Mouse (Mus musculus): ENCODE data around the gene Vmac.

Vmac gene

DNA sequence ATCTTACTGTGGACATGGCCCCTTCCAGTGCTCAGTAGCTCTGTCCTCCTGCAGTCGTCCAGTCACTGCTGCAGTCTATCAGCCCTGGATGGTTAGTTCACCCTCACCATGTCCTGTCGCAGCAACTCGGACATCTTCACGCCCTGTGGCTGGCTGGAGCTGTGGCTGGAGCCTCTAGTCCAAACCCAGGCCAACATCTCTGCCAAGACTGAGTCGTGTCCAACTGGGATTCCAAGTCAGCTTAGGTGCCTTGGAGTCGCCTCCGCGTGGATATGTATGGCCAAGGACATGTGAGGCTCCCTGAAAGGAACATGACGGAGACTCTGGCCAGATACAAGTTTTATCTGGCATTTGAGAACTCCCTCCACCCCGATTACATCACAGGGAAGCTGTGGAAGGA is 20.4 kb upstream of the Vmac start:
- DNase-seq, result no peak

DNA sequence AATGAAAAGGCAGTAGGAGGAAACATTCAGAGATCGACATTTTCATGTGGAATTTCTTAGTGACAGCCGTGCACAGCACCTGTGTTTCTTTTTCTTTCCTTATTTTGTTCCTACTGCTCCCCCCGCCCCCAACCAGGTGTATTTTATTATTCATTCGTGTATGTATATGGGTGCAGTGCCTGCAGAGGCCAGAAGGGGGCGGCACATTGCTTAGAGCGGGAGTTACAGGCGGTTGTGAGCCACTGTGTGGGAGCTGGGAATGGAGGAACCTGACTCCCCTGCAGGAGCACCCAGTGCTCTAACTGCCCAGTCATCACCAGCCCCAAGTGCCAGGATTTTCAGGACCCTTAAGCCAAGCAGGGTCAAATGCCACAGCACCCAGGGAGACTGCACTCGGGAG is 18.7 kb upstream of the Vmac start:
- DNase-seq, result no peak

DNA sequence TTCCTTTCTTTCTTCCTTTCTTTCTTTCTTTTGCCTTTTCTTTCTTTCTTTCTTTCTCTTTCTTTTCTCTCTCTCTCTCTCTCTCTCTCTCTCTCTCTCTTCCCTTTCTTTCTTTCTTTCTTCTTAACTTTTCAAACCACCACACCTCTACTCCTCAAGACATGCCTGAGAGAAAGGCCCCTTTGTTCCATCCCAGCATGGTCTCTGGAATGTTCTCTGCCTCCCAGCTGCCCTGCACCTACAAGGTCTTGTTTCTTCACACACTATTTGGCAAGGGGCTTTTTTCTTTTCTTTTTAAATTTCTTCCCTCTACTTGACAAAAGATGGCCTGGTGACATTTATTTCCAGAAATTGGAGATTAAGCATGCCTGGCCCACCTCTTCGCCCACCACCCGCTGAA is 11.8 kb upstream of the Vmac start:
- DNase-seq, result no peak

- DNase-seq, result no peak
These were observed 11.3 kb upstream of the Vmac start for GRCm38 (mm10) chr17:56729151-56729550.

GRCm38 (mm10) chr17:56728117-56728516 is 10.3 kb upstream of the Vmac start:
- DNase-seq, result peak in 1 of 2 experiments; percentile 28

DNA sequence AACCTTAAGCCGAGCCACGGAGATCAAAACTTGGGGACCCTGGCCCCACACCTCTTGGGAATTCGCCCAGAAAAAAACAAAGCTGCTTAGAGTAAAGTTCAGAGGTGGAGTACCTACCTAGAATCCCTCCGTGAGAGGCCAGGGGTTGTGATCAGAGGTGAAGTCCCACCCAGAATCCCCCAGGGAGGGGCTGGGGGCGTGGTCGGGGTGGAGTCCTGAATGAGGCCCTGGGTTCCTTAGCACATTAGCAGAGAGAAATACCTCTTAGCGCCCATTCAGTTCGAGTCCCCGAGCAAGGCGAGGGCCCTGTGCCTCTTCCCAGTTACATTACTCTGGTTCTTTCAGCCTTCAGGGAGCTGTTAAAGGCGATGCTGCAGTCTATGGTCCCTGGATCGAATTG is 9.8 kb upstream of the Vmac start:
- DNase-seq, result no peak

DNA sequence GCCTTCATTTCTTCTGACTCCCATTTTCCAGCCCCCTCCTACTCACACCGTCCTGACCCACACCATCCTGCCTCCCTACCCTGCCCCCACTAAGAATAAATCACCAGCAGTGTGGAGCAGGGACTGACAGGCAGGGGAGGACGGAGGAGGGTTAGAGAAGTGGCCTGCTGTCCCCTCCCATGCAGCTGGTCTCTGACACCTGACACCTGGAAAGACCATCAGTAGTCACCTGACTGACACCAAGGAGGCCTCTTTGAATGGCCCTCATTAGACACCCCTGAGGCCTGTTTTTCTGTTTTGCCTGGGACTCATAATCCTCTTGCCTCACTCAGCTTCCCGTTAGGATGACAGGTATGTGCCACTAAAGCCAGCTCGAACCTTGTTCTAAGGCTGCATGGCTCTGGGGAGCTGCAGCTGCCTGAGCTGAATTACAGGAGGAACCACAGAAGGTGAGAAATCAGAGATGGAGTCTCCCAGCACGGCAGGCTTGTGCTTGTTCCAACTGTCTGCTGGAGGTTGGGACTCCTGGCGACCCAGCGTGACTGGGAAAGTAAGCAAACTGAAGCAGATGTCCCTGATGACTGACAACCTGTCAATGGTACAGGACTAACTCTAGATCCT is 9.3 kb upstream of the Vmac start:
- DNase-seq, result no peak

GRCm38 (mm10) chr17:56723419-56724161 is 5.8 kb upstream of the Vmac start:
- no peak for DNase-seq

DNA sequence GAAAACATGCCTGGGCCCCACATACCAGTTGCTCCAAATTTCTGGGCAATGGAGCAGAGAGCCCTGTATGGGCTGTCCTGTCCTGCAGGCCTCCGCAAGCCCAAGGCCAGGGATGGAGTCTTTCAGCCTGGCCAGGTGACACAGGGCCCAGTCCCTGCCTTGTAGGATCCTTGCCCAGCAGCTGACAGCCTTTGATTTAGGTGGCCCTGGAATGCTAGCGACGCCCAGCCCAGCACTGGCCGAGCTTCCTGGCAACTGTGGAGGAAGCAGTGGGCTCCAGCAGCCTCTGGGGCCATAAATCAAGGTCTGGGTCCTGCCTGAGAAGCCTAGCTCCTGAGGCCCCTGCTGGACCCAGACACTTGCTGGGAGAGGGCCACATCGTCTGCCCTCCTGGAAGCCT is 4.6 kb upstream of the Vmac start:
- no peak for DNase-seq

DNA sequence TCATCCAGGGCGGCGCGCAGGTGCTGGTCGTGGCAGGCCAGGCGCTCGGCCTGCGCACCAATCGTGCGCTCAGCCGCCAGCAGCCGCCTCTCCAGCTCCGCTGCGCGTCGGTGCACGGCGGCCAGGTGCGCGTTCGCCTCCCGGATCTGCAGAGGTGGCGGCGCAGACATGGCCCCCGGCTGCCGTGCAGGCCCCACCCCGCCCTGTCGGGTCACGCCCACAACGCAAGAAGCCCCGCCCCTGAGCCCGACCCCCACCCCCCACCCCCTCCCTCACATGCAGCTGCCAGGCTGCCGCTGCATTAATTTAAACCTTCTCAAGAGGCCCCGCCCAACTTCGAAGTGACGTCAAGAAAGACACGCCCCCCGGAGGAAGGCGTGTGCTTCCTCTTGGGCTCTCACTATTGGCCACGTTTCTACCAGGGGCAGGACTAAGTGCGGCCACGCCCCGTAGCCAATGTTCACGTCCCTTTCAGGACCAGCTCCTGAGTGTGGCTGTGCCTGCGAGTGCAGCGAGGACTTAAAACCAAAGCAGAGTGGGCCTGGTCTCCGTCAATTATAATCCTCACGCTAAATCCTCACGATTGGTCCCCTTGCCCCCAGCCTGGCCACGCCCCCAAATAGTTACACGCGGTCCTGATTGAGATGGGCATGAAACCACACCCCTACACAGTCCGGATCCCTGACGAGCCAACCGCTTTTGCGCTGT is 1.0 kb downstream of the Vmac start:
- peak; percentile 98 for DNase-seq

- DNase-seq, result no peak
These were observed 1.7 kb downstream of the Vmac start for GRCm38 (mm10) chr17:56715914-56716654.

DNA sequence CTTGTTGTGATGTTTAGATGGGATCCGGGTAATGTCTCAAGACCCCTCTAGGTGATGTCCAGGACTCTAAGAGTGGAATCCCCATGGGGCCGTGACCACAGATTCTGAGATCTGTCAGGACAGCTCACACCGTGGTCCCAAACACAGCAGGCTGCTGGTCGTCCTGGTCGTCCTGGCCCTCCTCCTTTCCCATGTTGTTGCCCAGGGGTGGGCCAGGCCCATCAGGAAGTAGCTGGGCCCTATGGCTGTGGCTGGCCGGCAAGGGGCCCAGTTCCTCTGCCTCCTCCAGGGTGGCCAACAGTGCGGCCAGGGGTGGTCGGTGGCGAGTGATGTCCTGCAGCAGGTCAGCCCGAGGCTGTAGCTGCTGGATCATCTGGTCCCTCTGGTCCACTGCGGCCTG is 2.5 kb downstream of the Vmac start:
- no peak for DNase-seq

DNA sequence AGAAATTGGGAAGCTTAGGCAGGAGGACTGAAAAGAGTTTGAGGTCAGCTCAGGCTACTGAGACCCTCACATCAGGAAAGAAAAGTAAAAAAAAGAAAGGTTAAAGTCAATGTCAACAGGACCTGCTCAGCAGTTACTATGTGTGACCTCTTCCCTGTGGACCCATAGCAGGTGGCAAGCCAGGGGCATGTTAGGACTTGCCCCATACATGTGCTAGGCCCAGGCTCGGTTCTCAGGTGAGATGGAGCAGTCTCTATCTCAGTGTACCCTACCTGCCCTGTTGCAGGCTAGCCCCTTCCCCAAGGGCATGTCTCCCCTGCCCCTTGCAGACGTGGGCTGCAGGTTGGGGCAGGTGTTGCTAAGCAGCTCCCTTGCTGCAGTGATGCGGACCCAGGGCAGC is 8.1 kb downstream of the Vmac start:
- no peak for DNase-seq

DNA sequence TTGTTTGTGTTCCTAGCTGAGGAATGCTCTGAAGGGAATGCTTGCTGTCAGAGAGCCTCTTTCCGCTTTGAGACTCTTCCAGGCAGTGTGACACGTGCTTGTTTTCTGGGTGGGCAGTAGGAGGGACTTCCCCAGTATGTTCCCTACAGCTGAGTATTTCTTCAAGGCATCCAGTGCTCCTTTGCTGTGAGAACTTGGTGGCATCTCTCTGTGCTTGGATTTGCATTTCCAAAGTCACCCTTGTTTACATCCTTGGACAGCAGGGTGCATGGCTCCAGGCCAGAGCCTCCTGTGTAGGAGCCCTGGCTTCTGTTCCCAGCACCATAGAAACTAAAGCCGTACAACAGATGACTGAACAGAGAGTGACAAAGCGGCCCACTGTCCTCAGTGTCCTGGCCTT is 9.1 kb downstream of the Vmac start:
- DNase-seq, result no peak

DNA sequence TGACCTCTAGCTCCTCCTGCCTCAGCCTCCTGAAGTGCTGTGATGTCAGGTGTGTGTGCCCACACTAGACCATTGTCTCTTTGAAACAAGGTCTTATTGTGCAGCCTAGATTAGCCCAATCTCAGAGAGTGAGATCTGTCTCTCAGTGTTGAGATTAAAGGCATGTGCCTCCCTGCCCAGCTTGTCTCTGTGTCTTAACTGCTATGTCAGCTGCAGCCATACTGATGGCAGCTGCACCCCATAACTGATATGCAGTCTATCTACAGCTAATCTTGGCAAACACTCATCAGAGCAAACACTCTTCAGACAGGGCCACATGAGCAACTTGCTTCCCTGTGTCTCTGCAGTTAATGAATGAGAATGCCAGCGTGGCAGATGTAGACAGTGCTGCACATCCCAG is 11.3 kb downstream of the Vmac start:
- no peak for DNase-seq

DNA sequence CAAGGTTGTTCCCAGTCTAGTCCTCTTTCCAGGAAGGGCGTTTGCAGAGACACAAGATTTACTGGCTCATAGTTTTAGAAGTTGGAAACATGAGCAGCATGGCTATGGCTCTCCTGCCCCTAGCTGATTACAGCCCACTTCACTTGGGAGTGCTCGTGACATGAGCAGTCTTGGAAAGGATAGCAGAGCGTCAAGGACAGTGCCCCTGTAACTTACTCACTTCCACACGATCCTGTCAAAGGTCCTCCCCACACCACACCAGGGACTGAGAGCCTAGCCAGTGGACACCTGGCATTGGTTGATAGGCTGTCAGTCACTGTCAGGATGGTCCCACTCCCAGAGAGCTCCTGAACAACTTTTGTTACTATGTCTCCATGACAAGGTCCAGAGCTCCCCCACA is 14.8 kb downstream of the Vmac start:
- no peak for DNase-seq

- DNase-seq, result no peak
These were observed 17.4 kb downstream of the Vmac start for GRCm38 (mm10) chr17:56700451-56700850.

DNA sequence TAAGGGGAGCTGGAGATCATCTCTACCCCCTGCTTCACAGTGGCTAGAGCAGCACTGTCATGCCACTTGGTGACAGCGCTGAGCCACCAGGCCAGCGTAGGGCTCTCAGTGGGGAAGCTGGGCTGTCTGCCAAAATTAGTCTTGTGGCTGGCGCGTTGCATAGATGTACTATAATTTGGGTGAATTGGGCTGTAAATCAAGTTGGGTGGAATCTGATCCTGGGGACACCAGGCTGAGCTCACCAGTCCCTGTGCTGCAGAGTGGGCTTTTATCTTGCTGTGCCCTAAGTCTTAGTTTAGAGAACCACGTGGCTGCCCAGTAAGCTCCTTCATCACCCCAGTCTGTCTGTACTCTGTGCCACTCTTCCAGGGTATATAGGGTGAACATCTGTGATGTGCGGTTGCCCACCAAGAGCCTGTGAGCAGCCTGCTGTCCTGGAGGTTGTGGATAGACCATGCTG is 23.9 kb downstream of the Vmac start:
- DNase-seq, result peak in 1 of 2 experiments; percentile 29

DNA sequence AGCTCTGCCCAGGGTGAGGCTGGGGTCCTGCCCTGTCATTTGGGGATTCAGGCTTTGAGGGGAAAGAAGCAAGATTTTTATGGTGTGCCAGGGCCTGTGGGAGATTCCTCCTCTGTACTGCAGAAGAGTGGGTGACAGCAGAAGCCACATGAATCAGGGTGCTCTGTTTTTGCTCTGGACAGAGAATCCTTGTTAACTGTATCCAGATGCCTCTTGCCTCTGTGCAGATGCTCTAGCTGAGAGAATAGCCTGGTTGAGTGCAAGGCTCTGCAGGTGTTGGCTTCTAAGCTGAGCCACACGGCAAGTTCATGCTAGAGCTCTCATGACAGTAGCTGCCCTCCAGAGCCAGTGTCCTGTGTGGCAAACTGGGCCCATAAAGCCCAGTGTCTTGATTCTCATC is 24.4 kb downstream of the Vmac start:
- DNase-seq, result no peak

DNA sequence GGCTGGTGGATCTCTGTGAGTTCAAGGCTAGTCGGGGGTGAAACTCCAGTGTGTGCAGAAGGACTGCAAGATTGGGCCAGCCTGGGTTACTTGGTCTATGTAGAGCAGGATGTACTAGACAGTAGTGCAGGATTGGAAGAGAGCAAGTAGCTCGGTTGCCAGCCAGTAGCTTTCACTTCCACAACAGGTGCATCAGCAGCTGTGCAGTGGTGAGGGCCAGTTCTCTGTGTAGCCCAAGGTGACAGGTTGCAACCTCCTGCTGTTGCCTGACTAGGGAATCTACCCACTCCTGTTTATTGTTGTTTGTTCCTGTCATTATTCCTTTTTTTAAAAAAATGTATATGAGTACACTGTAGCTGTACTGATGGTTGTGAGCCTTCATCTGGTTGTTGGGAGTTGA is 29.1 kb downstream of the Vmac start:
- no peak for DNase-seq

GRCm38 (mm10) chr17:56688045-56688444 is 29.8 kb downstream of the Vmac start:
- DNase-seq, result no peak

DNA sequence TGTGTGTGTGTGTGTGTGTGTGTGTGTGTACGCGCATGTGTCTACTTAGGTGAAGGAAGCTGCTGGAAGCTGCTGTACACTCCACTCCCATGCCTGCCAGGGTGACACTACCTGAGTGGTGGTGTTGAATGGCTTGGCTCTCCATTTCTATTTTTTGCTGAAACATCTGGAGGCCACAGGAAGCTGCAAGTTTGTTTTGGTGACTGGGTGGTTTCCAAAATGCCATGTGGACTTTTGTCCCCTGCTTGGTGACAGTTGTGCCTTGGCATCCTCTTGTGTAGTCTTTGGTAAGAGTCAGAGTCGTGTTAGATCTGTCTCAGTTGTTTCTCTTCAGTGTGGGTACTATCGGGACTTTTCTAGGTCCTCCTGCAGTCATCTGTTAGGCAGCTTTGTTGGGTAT is 31.0 kb downstream of the Vmac start:
- DNase-seq, result no peak

- no peak for DNase-seq
These were observed 33.2 kb downstream of the Vmac start for GRCm38 (mm10) chr17:56684649-56685048.
